Mouse (Mus musculus): Measurements from ENCODE around the gene Xrcc1.

DNA sequence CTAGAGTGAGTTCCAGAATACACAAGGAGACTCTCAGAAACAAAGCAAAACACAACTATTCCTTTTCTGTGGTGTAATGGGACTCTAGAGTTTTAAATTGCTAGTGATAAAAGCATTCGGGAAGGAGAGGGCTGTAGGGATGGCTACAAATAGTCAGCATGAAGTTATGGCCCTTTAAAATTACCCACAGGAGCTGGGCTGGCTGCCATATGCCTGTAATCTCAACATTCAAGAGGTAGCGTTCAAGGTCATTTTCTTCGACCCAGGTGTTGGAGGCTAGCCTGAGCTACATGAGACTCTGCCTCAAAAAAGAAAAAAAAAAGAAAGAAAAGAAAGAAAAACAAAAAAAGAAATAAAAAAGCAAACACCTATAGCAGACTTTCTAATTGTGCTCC, 40.0 kb upstream of the Xrcc1 start:
- no peak for TF ChIP-seq CTCF (IDR thresholded peaks at IDR 0.05; ENCODE audit: extremely low read depth, insufficient read depth, insufficient read length, insufficient replicate concordance)
- TF ChIP-seq POLR2A (IDR thresholded peaks at IDR 0.05; ENCODE audit: low read depth, low read length), result no peak

All from spleen, adult 2 months (tissue).